Mouse (Mus musculus) ES-Bruce4 (cell line): Measurements from ENCODE around the gene Elf1.

ENCODE experiments used
- EP300 ChIP-seq: IDR thresholded peaks from 2 replicates; pipeline ENCODE4 v1.6.1; 2011; ENCODE audit warnings: low read depth, low read length; ENCODE audit not compliant: insufficient read depth
- POLR2A ChIP-seq: IDR thresholded peaks from one replicate; pipeline ENCODE4 v1.8.1; 2011; ENCODE audit warnings: low read length; ENCODE audit not compliant: insufficient read depth

- TF ChIP-seq POLR2A (no peak), EP300 (no peak)
Measured at GRCm38 (mm10) chr14:79494349-79494748, 13.4 kb downstream of the Elf1 start.
